Mouse (Mus musculus) CD8-positive naive resting alpha-beta T cell, adult 2 months (primary cell): ENCODE measurements at regions not wholly inside any gene's neighbourhood (a gene's known extent, or its start where the extent isn't known, plus 50 kb on each side); places are given as distances from the start of the nearest gene placed in this dataset.
A peak's percentile ranks its signal among the peaks of the same experiment; 100 is the strongest.

Source experiments
- DNase-seq, 2 experiments: peaks; one replicate each; pipeline ENCODE4 v3.0.0; 2022; ENCODE audit warnings: low read depth in 2 of 2, low spot score in 2 of 2

DNA sequence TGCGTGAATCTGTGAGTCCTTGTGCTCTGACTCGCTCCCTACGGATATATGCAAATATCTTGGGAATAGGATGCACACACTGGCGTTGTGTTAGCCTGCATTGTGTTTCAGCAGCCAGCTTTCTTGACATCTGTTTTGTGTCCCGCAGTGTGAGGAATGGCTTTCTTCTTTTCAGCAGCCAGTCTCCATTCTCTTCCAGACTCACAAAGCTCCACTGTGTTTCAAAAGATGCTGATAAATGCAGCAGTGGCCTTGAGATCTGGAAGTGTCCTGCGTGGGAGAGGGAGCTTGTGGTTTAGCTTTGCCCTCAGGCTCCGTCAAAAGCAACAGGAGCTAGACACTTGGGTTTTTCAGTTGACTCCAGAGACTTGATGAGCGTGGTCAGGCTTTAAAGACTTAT, 188.9 kb upstream of the Fat4 start:
- no peak for DNase-seq

DNA sequence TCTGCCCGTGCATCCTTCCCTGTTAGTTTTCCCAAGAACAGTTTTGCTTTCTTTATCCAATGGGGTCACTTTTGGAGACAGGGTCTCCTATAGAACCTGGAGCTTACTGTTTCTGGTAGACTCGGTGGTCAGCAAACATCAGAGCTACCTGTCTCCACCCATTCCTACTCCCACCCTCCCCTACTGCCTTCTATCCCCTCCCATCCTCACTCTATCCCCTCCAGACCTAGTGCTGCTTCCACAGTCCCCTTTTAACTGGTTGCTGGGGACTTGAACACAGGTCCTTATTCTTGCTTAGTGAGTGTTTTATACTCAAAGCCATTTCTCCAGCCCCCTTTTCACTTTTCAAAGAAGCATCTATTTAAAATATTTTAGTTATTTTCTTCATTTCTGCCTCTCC, 189.4 kb upstream of the Fat4 start:
- DNase-seq: no peak

DNA sequence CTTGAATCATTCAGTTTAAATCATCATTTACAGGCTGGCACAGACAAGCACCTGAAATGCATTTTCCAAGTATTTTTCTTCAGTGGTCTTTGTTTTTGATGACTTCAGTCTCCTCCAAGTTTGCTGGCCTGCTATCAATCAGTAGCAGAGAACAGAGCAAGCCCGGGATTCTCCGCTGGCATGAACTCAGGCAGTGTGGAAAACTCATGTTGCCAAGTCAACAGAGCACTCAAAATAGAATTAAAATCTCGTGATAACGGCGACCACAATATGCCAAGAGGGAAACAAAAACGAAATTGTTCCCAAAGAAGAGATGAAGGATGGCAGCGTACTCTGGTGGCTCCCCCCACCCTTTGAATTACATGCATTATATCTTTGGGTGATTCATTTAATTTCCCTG, 190.9 kb upstream of the Fat4 start:
- DNase-seq: no peak

DNA sequence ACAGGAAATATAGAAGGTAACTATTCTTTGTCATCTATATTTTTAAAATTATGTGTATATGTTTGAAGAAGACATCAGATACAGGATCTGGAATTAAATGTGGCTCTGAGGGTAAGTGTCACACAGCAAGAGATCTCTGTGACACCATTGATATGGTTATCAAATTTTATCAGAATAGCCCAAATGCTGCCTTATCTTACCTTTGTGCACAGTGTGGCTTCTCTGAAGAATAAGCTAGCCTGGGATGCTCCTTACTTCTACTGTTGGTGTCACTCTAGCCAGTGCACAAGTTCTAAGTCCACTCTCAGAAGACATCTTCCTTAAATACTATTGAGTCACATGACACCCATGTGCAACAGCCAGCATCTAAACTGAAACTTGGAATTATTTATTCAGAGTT, 194.0 kb upstream of the Fat4 start:
- no peak for DNase-seq

DNA sequence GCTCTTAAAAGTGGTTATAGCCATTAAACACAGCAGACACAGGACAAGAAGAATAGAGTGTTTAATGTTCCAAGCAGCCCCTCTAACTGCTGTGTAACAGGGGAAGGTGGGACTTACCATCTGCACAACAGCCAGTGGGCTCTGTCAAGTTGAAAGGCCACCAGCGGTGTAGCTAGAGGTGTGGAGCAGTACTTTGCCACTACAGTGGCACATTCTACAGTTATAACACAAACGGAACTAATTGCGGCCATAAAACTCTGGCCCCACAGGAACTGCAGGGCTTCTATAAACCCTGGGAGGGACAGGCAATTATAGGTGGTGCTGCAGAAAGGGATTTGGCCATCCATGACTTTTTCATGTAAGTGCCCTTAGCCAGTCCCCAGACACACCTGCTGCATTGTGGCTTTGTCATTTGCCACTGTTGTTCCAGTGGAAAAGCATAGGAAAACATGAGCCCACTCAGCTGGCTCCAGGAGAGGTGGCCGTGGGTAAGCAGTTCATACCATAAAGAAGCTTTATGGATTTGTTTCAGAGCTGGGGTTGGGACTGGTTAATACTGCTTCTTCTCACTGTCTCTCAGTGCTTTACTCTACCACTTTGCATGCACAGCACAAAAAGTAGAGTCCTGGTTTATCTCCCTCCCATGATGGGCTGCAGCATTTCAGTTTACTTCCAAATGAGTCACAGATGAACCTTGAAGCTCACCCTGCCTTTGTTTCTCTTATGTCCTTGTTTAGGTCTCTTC, 199.8 kb upstream of the Ankrd50 start:
- DNase-seq: no peak

DNA sequence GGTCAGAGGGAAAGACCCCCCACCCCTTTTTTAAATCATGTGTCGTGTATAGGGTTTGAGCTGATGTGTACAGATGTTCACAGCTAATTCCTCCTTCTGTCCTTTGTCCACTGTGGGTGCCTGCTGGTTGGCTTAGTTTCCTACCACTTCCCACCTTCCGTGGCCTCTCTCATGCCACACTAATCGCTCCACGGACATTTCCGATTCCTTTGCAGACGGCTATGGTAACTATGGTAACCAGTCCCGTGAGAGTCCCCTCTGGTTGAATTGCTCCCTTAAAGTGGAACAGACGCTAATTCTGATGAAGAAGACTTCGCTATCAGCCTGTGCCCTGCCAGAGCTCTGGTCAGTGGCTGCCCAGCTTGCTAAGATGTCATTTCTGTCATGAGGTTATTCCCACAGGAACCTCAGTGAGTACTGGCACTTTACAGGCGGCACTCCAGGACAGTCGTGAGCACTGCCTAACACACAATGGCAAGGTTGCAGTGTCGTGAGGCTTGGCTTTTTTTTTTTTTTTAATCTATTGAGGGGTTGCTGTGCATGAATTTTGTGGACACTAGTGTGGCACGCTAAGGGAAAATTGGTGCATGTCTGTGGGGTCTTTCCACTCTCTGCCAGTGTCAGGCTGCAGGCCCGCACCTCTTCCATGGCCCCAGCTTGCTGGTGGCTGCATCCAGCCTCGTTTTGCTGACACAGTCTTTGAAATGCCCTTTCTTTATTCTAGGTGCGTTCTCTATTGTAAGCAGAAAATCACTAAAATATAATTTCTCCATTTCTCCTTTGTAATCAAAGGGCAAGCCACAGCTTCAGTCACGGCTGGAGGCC, 179.2 kb upstream of the Ankrd50 start:
- DNase-seq: no peak

DNA sequence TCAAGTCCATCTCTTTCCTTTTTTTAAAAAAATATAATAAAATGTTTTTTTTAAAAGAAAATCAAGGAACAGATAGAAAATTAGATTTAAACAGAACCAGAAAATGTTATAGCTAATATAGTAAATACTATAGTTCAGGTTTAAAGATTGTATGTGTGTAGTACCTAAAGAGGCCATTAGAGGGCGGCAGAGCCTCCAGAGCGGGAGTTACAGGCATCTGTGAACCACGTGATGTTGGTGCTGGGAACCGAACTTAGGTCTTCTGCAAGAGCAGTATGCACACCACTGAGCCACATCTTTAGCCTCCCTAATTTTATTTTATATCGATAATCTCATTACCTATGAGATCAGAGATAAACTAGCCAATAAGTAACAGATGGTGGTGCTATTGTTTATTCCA, 178.4 kb upstream of the Ankrd50 start:
- DNase-seq: peak in 1 of 2 experiments; percentile 15

DNA sequence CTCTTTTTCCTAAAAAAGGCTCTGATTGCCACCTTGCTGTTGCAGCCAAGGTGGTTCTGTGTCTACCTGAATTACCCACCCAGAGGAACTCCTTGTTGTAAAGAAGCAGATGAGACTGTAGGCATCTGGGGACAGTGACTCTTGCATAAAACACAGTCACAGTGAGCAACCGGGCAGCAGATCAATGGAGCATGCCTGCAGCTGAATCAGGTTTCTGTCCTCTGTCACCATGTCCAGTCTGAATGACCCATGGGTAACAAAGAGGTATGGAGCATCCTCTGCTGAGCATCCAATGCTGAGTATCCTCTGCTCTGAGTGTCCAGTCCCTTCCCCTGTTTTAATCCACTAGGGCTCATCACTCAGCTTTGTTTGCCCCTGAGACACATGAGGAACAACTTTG, 172.1 kb upstream of the Ankrd50 start:
- DNase-seq: no peak

DNA sequence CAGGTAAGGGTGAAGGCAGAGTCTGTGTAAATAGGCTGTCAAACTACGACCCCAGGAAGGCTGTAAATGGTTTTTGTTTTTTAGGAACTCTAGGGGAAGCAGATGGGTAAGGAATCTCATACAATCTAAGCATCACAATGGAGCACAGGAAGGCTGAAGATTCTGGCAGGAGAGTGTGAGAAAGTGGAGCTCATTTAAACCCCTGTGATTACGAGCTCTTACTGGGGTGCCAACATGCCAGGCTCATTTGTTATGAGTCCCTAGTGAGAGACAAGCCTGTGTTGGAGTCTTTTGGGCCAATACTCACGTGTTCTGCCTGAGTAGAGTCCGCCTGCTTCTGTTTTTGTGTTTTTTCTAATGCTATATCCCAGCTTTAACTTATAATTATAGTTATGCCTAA, 169.3 kb upstream of the Ankrd50 start:
- DNase-seq: no peak

DNA sequence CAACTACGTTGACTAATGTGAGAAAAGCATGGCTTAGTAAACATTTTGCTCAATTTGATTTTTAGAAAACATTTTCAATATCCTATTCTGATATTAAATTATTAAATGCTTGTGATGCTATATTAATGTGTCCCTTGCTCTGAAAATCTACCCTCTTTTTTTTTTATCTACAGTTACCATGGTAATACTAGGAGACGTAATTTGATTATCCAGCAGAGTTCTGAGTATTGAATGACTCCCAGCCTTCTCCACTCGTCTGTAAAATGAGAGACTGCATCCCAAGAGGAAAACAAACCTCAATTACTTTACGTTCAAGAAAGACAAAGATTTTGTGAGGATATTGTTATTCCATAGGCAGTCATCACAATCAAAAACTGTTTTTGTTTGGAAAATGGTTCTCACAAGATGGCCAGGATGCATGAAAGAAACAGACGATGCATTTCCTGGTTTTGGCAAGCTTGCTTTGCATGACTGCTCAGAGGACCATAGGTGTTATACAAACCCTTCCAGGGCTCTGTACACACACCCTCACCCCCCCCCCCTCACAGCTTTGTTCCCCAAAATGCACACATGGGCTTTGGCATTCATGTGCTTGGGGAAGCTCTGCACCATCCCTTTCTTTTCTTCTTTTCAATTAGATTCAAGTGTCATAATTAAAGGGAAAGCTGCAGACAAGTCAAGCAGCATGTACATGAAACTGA, 168.5 kb upstream of the Ankrd50 start:
- no peak for DNase-seq

DNA sequence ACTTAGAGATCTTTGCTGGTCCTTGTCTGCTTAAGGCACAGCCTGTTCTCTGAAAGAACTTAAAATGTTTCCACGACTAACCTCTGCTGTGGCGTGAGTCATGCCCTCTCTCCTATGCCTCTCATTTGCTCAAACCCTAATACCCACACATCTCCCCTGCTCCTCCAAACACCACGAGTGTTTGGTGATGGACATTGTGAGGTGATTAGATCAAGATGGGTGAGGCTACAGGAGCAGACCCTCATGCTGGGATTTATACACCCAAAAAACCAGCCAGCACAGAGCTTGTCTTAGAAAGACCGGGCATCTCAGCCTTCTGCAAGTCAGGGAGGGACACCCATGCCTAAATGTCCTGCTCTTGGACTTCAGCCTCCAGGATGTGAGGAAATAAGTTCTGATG, 165.5 kb upstream of the Ankrd50 start:
- no peak for DNase-seq

DNA sequence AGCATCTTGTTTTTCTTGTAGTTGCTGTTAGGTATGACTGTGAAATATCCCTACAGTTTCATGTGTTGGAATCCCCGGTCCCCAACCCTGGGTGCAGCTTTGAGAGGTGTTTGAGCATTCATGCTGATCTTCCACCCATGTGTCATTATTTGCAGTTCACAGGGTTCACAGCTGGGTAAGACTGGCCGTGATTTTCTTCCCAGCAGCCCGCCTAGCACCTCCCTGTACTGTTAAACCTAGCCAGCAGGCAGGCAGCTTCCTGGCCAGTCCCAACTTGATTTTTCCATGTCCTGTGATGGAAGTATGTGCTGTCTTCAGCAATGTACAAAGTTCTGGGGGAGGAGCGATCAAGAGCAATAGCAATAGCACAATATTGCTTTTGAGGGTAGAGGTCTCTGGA, 164.0 kb upstream of the Ankrd50 start:
- no peak for DNase-seq

DNA sequence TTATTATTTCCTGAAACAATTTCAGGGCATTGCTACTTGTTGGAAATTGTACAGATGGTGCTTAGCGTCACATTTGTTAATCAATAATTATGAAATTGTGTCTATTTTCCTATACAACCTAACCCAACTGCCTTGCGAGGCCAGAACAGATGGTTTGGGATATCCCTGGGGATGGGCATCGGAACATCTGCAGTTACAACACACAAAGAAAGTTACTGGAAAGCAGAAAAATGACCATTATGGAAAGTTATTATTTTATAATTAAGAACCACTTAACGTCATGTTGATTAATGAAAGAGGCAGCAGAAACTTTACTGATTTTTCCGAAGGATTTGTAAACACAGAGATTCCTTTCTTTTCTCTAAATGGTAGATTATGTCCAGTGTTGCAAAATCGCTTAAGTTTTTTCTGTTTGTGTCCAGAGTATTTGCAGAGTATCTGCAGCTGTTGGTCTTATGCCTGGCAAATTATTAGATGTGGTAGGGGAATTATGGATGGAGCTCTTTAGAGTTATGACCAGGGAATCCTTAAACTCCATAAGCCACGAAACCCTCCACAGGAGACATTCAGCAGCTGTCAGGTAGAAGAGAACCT, 163.2 kb upstream of the Ankrd50 start:
- DNase-seq: no peak

DNA sequence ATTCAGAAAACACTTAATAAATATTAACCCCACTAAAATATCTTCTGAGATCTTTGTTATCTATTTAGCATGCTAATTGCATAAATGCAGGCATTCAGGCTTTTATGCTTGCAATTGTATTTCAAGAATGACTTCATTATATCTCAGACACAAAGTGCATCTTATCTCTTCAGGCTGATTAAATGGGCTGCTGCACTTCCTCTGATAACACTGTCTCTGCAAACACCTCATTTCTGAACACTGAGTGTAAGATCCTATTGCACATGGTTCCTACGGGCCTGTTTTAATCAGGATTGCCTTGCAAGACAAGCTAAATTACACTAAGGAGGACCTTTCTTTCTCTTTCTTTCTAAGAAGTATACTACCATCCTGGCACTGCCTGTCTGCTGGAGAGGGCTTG, 157.1 kb upstream of the Ankrd50 start:
- no peak for DNase-seq

DNA sequence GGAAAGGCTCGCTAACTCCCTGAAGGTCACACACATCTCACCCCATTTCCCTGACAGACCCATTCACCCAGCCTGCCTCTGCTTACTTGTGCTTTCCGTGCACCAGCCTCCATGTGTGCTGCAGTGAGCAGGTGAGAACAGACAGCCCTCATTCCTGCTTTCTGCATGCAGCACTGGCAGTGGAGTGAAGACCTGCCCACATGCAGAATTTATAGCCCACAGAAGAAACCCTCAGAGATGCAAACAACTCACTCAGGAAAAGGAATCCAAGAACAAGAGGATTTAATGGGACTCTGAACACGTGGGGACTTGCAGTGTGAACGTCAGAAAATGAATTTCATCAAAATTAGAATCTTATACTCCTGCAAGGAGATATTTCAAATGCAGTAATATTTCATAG, 152.2 kb upstream of the Ankrd50 start:
- no peak for DNase-seq

DNA sequence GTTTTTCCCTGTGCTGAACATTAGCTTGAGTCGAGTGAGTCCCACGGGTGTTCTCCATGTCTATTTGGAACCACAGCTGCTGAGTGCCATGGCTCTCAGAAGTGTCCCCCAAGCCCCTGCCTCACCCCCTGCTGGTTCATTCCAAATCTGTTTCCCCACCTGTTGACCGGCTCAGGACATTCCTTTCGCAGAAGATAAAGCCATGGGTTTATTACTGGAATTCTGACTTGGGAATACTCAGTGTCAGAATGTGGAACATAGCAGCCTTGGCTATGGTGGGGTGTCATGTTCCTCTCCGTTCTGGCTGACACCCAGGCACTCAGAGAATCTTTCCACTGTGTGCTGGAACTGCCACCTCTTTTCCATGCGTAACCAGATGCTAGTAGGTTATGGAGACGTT, 148.7 kb upstream of the Ankrd50 start:
- no peak for DNase-seq

DNA sequence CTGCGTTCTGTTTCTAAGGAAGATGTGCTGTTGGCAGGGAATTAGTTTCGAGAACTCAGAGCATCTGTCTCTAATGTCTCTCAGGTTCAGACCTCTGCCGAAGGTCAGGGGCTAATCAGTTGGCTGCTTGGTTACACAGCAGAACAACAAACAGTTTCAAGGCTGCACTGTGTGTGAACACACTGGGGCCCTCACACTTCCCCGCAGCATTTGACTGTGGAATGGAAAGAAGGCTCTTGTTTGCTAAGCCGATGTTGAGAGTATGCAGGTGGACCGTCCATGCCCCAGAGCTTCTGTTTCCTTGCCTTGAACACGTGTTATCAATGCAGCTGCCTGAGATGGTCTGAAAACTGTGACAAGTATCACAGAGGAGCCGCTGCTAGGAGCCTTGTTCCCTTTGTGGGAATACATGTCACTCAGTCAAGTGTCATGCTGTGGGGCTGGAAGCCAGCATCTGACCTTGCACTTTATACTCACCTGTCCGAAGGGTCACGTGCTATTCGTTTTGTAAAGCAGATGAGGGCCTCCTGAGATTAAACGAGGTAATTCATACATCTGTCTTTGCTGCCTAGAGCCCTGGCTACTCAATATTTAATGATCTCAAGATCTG, 141.0 kb upstream of the Ankrd50 start:
- no peak for DNase-seq

DNA sequence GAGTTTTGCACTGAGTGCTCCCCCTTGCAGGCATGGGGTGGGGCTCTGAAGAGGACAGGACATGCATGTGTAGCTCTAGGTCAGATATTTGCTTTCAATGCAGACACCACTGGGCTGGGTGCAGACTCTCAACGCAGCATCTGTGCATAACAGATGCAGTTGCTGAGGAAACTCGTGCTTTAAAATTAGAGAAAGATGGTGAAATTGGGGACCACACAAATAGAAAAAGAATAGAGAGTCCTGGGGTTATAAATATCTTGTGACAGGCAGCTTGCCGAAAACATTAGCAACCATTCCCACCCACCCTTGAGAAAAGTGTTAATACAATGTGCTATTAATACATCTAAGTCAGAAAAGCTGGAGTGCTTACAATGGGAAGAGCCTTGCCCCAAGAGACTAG, 133.3 kb upstream of the Ankrd50 start:
- no peak for DNase-seq

DNA sequence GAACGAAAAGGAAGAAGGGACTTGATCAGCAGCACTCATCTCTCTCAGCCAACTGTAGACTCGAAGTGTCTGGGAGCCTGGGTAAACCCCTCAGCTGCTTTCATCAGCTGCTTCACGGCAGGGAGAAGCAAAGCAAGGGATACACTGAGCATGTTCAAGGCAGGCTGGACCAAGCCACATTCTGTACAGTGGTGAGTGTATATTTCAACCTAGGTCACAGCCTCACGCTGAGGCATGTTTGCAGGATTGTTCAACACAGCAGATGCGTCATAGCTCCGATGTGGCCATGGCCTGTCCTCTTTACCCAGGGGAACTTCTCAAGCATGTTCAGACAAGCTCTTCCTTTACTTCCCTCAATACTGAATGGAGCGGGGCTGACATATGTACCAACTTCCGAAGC, 132.6 kb upstream of the Ankrd50 start:
- DNase-seq: no peak

DNA sequence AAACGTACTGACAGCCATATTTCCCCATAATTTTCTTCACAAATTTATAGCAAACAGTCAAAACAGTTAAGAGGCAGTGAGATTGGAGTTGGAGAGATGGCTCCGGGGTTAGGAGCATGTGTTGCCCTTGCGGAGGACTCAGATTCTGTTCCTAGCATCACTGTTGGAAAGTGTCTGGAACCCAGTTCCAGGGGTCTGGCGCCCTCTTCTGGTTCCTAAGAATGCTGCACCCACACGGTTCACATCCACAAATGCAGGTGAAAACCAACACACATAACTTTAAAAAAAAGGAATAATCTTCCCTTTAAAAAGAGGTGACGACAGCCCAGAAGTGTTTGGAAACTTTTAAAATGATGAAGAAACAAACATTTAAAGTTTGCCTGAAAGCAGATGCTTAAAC, 129.1 kb upstream of the Ankrd50 start:
- no peak for DNase-seq

DNA sequence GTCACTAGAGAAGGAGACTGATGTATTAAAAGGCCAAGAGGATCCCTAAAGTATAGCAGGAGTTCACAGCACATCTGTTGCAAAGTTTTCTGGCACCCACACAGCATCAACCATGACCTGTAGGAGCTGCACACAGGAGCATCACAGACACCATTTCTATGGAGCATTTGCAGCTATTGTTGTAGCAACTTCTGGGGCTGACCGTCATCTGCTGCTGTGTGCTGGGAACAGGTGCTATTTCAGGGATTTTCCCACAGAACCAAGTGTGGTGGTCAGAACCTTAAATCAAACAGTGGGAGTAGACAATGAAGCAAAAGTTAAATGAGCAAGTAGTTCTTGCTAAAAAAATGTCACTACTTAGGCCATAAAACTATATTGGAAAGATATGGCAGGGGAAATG, 106.9 kb upstream of the Ankrd50 start:
- no peak for DNase-seq
